Mouse (Mus musculus): ENCODE results near the gene Gart.
A peak's percentile ranks its signal among the peaks of the same experiment; 100 is the strongest.
"Not testable (repeated sequence)": the region's sequence is repeated elsewhere in the genome, so short reads cannot be mapped to it uniquely, and the experiment has no call there.

Gene Gart

DNA sequence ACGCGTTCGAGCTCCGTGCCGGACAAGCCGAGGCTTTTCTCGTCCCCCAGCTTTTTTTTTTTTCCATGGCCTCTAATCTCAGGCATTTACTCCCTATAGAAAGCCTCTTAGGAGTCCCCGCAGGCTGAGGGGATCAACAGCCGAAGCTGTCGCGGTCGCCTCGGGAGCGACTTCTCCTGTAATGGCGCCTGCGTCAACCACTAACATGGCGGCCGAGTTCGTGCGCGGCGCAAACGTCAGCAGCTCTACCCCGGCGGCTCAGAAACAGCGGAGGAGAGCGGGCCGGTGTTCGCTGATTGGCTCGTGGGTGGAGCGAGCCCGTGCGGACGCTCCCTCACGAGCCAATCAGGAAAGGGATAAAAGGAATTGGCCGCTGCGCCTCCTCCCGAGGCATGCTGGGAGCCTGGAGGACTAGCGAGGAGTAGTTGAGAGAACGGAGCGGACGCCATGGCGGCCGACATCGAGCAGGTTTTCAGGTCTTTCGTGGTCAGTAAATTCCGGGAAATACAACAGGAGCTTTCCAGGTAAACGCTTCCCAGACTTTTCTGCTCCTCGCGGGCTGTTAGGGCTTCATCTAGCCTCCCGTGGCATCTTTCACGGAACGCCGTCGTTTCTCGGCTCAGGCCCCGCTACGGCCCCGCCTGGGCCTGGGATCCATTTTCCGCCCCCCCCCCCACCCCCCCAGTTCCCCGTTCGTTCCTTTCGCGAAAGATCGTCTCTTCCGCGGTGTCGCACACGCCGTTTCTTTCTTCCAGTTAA, 888 bp upstream of the Gart start, which contains the start of gene Son:
Gene Son, plus strand, starts transcription at position 46 of the 759 bp plus-strand sequence.
- peak; percentile 98 for DNase-seq

DNA sequence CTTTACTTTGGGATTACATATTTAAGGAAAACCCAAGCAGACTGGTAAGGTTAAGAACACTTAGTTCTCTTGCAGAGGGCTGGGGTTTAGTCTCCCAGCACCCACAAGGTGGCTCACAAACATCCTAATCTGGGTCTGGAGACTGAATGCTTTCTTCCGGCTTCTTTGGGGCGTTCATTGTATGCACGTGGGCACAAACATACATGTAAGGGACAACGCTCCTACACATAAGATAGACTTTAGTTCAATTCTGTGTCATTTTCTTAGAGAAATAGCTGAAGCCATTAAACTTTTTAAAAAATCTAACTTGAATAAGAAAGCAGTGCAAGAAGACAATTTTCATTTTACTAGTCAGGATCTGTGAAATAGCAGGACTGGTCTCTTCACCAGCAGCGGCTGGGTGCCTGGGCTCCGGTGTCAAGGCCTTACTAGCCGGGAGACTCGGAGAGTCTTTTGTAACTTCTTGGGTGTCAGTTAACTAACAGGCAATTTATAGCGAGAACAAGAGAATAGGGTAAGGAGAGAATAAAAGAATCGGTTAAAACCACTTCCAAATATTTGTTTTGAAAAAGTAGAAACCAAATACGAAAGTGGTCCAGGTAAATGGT, 653 bp downstream of the Gart start:
- DNase-seq = peak; percentile 25

DNA sequence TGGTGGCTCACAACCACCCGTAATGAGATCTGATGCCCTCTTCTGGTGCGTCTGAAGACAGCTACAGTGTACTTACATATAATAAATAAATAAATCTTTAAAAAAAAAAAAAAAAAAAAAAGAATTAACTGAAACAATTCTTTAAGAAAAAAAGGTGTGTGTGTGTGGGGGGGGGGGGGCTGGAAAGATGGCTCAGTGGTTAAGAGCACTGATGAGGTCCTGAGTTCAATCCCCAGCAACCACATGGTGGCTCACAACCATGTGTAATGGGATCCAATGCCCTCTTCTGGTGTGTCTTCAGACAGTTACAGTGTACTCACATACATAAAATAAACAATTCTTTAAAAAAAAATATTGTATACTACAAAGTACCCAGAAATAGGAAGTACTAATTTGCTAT, 1.3 kb downstream of the Gart start:
- DNase-seq = not testable (repeated sequence)

DNA sequence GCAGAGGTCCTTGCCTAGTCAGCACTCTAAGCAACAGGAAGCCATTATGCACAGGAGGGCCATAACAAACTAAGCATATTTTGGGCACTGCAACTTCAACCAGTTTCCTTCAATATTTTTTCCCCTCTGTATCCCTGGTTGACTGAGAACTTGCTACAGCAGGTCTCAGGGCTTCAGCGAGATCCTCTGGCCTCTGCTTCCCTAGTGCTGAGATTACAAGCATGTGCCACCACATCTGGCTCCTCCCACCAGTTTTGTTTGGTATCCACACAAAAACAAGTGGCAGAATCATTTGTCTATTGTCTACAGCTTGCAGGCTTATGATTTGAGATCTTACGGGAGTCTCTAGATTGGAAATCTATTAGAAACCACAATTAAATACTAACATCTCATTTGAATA, 1.9 kb downstream of the Gart start:
- no peak for DNase-seq

DNA sequence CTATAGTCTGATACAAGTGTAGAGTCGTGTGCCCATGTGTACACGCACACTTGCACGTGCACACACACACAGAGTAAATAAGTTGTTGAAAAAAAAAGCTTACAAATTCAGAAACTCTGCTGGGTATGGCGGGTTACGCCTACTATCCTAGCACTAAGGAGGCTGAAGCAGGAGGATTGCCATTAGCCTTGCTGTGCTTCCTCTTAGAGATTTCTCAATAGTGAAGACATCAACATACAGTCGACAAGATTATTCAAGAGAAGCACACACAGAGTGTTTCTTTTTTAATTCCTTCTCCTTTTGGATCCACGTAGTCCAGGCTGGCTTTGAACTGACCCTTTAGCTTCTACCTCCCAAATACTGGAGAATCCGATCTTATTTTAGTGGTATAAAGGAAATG, 6.6 kb downstream of the Gart start:
- no peak for DNase-seq

DNA sequence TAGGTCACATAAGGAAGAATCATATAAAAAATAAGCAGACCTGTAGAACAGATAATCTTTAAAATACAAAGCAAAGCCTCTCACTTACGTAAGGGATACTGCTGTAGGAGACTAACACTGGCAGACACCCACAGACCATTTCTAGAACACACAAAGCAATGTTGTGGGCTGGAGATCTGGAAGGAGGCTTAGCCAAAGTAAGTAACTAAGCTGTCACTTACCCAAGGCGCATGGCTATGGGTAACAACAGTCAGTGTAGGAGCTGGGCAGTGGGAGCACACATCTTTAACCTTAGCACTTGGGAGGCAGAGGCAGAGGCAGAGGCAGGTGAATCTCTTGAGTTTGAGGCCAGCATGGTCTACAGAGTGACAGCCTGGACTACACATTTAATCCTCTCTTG, 7.1 kb downstream of the Gart start:
- no peak for DNase-seq

DNA sequence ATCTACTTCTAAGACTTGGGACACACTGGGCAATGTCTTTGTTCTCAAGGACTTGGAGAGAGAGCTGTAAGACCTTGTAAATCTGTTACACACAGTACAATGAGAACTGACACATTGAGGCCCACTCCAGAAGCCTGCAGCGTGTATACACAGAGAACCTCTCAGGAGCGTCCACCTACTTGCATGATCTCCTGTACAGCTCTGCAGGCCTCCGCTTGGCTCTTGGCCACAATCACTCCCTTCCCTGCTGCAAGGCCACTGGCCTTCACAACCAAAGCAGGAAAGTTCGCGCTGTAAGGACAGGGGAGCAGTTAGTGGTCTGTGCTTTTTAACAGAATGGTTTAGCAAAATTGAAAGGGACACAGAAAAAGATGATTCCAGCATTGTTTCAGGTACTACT, 7.6 kb downstream of the Gart start:
- no peak for DNase-seq

DNA sequence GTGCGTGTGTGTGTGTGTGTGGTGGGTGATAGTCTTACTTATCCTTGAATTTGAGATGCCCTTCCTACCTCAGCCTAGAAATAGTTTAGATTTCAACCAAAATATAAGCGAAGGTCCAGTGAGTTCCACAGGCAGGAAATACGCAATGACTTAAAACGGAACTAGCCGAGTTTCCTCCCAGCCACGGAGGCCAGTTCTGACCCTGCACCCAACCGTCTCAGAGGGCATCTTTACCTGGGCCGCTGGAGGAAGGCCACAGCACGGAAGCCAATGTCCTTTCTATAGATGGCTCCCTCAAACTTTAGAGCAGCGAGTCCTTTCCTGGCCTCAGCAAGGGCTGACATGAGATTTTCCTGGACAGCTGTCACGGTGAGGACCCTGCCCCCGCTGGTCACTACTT, 13.1 kb downstream of the Gart start:
- DNase-seq = no peak

DNA sequence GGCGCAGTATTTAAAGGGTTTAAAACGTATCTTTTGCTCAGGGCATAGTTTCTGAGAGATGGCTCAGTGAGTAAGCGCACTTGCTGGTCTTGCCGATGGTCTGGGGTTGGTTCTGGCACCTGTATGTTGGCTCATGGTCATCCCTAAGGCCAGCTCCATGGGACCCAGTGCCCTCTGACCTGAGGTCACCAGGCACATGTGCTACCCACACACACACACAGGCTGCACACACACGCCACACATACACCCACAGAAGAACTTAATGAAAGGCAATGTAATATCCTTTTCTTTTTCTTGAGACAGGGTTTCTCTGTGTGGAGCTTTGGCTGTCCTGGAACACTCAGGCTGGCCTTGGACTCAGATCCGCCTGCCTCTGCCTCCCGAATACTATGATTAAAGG, 13.8 kb downstream of the Gart start:
- DNase-seq = no peak

DNA sequence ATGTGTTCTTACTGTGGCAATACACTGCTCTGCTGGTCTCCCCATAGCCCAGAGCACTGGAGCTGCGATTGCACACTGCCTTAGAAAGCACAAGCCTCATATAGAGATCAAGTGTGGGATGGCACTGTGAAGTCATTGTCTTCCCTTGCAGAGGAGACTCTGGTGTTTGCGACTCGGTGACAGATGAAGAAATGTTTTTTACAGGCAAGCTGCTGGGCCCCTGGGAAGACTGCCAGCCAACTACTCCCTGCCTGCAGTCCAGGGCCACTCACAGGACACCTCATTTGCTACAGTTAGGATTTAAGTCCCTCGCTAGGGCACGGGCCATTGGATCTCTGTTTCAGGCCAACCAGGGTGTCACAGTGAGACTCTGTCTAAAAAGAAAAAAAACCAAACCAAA, 14.3 kb downstream of the Gart start:
- no peak for DNase-seq

DNA sequence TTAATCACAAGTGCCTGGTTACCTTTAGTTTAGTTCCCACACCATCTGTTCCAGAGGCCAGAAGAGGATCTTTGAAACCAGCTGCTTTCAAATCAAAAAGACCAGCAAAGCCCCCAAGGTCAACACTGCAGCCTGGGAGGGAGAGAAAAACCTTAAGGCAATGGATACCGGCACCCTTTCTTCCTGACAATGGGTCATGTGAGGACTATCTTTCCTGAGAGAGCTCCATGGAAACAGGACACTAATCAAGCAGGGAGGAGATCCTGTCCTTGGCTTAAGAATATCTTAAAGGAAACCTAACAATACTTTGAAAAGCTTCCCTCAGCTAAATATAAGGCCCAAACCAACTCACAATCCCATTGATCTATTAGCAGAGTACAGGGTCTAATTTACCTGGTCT, 16.2 kb downstream of the Gart start:
- DNase-seq = no peak

DNA sequence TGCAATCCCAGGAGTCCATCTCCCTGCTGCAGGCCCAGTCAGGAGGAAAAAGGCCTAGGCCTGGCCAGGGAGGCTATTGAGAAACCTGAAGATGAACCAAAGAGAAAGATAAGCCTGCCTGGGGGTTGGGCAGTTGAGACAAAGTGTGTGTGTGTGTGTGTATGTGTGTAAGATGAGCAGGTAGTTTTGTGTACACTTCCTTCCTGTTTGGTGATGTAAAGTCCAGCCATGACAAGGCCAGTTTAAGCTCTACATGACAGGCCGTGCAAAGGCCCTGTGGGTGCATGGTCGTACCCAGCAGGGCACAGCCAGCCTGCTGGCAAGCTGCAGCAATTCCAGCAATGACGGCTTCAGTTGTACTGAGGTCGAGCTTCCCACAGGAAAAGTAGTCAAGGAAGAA, 17.0 kb downstream of the Gart start:
- DNase-seq = no peak

DNA sequence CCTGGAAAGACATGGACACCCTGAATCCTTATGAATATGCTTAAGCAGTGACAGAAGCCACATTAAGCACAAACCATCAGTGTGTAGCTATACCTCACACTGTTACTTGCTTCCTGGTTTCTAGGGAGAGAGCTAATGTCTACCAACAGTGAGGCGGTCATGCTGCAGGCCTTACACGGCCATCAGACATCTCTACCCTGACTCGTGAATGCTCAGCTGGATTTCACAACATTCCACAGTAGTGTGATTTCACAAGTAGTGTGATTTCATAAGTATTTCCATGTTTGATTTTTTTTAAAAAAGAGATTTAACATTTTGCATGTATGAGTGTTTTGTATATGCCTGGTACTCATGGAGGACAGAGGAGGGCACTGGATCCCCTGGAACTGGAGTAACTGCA, 18.1 kb downstream of the Gart start:
- DNase-seq = no peak

DNA sequence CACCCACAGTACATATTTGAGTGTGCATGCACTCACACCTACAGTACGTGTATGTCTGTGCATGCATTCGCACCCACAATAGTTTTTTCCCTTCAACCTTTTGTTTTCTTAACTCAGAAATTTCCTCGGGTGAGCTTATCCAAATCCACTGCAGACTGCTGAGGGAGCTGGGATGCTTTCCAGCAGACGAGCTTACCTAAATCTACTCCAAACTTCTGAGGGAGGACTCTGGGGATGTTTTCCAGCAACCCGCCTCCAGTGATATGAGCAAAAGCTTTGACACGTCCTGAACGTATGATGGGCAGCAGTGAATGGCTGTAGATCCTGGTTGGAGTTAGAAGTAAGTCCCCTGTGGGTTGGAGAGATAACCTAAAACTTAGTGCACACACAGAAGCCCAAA, 18.9 kb downstream of the Gart start:
- DNase-seq = no peak

DNA sequence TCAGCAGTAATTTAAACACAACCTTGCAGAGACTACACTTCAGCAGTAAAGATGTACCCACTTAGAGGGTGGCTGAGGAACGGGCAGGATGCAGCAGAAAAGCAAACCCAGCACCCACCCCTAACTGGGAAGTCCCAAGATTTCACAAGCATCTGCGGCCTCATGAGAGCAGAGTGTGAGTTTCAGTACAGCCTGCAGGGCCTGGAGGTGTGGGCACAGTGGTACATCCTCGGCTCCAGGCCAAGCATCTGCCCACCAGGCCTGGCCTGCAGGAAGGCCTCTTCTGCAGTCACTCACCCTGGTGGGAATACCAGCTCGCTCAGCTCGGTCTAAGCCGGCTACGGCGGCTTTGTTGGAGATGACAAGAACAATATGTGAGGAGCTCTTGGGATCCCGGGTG, 23.7 kb downstream of the Gart start:
- DNase-seq = no peak

DNA sequence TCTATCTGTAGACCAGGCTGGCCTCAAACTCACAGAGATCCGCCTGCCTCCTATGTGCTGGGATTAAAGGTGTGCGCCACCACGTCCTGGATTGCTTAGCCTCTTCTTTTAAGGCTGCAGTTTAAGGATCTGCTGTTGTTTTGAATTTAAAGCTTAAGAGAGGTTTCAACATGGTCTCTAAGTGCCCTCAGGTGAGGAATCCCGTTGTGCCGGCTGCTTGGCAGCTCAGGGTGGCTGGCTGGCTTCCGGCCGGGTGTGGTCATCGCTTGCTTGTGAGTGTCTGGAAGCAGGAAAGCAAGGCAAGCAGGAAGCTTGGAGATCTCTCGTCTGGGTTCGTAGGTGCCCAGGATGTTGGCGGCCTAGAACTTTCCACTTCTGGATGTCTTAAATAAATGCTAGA, 25.8 kb downstream of the Gart start:
- DNase-seq = no peak

DNA sequence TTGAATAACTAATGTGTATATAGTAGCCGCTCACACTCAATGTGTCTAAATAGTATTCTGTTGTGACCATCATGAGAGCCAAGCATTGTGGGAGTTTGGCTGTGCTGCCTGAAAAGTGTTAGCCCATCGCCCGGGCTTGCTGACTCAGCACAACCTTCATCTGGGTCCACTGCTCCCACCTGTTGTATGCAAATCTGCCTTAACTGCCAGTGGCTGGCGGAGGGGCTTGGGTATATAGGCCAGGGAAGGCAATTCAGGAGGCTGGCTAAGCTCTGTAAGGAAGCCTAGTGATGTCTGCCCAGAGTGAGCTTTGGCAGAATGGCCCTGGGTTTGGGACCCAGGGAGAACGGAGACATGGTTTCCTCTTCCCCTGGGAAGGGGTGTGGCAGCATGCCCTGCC, 26.6 kb downstream of the Gart start:
- DNase-seq = no peak

DNA sequence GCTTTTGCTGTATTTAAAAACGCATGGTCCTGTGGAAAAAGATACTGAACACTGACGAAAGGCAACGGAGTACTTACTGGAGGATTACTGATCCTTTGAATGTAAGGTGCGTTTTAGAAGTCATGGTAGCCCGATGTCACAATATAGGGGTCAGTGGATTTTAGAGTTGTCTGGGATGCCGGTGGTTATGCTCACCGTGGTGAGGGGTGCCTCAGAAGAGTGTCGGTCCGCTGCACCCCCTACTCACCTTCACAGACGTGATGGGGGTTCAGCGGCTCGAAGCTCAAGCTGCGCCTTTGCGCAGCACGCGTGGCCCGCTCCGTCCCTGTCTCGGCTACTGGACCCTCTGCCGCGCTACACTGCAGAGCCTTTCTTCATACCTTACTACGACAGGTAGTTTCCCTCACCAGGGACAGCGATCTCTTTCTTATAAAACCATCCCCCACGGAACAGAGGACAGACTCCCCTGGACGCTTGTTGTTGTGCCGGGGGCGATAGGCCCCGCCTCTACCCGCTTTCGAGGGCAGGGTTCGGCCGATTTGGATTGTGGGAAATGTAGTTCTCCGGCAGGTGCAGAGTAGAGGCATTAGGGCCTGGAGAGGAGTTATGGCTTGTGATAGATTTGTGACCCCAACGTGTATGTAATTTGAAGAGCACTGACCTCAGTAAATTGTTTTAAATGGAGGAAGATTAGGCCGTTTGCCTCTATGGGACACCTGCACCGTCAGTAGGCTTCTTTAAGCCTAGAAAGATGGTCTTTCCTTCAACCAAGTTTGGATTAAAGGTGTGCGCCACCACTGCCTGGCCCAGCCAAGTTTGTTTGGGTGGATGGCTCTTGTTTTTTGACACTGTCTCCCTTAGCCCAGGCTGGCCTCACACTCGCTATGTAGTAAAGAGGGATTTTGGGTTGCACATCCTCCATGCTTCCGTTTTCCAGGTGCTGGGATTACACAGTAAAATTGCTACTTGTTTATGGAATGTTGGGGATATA, 27.9 kb downstream of the Gart start, which contains the start of gene Dnajc28:
Gene Dnajc28, minus strand, starts transcription at position 516 of the 991 bp plus-strand sequence.
- peak; percentile 88 for DNase-seq

DNA sequence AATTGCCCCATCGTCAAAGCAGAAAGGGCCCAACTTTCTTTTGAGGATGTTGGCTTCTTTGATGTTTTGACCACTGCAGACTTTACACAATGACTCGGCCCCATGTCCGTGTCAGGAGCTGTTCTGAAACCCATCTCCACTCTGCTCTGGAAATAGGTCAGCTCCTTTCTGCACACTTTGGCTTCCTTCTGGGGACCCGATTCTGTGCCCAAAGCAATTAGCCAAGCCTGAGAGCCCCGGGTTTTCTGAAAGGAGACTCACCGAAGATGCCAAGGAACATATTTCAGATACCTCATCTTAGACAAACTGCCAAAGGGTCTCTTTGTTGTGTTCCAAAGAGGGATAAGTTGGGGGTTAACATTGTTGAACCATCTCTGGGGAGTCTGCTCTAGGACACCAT, 32.2 kb downstream of the Gart start:
- no peak for DNase-seq

DNA sequence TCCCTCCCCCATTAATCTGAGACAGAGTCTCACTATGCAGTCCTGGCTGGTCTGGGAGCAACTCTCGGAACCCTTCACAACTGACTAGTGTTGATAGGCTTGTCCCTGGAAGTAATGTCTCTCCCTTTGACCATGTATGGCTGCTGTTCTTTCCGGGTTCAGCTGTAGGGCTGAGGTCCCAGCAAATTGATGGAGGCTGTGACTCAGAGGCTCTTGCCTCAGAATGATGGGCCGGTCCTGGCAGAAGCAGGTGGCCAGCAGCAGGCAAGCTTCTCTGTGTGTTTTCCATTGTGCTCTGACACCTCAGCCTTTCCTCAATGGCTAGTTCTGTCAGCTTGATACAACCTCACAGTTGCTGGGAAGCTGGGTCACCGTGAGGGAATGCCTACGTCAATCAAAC, 34.2 kb downstream of the Gart start:
- DNase-seq = no peak

DNA sequence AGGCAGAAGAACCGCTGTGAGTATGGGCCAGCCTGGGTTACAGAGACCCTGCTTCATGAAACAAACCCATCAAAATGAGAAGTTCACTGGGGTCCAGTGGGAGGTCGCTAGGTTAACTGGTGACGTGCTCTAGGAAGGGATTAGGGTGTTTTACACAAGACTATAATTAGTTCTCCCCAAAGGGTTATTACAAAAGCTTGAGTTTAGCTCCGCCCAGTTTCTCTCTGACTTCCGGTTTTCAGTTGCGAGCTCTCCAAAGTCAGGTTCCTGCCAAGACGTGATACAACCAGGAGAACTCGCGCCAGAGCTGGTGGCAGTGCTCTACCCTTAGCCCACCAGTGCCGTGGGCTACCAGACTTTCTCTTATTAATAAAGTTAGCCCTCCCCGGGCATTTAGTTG, 35.5 kb downstream of the Gart start:
- DNase-seq = no peak

DNA sequence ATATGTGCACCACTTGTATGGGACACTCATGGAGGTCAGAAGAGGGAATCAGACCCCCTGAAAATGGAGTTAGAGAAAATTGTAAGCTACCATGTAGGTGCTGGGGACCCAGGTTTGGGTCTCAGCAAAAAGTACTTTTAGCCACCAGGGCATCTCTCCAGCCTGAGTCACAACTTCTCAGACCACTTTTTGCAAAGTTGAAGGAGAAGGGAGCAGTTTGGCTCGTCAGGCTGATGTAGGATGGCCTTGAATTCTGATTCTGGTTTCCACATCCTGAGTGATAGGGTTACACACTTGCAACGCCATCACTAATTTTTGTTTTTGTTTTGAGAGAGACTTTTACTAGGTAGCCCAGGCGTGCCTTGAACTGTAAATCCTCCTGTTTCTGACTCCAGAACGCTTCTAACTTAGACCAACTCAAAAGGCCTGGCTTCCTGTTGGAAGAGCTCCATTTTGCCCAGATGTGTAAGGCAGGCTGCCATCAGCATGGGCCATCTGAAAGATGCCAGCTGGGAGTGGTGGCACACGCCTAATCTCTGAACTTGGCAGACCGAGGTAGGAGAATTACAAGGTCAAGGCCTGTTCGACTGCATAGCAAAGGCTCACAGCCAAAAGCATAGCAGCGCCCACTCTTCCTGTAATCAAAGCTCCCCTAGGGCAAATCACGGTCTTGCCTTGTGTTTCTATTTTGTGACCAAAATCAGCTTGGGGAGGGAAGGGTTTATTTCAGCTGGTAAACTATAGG, 37.1 kb downstream of the Gart start:
- peak; percentile 58 for DNase-seq

DNA sequence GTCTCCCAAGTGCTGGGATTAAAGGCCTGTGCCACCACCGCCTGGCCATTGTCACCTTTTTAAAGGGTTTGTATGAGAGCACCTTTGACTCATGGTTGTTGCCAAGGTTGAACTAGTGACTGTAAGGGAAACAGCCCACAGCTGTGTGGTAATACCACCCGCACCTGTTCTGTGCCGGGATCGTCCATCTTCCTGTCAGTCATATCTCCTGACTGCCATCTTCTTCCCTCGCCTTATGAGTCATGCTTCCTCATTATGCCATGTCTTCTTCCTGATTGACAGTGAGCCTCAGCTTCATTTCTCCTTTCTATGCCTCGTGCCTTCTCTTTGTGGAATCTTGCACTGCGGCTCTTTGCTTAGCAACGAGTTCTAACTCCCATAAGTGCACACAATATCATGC, 39.8 kb downstream of the Gart start:
- DNase-seq = no peak
